Mouse (Mus musculus): ENCODE data around the gene Ccdc88c. TPM values are rescaled to one million over a fixed set of nuclear protein-coding genes. Genes with fewer than 3 reads are reported as not detected.

Ccdc88c gene
- 6.7 and 7.3 TPM in 2 replicates for polyA plus RNA-seq (2015; fragmentation: Nextera tagmentation; extraction: Ambion mirVana)

DNA sequence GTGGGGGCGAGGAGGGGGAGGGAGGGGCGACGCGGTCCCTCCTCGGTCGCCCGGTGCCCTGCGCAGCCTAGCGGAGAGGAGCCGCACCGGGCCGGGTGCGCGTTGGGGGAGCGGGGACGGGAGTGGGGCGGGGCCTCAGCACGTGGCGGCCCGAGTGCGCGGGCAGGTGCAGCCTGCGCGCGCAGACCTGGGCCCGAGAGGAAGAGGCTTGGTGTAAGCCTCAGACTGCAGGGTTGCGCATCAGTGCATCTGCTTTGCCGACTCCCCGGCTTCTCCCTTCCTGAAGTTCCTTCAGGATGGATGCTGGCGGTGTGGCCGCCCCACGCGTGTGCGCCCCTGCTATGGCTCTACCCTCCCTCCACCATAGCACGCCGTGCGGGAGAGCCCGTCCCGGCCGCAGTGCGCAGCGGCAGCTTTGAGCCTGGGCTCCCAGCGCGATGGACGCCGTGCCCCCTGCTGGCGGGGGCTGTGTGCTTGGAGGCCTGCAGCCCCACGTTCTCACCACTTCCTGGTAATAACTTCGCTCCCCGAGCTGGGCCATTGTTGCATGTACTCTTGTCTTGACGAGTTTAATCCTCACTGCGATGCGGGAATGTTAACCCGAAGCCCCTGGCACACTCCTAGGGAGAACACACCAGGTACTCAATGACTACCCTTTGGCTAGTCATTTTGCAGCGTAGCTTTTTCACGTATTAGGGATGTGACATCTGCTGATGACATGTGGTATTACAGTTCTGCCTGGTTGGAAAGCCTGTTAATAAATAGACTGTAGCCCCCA lies at the start of gene Ccdc88c:
Gene Ccdc88c, minus strand, starts transcription at position 103 of the 778 bp plus-strand sequence.
- Histone ChIP-seq H3K4me3 (replicated peaks) (peak within 1 kb of the TSS; percentile 66), H3K27ac (replicated peaks) (peak within 1 kb of the TSS; percentile 77), H3K27me3 (peaks cover 26% of the 10 kb centered on the region), H3K36me3 (no peaks in the 10 kb centered on the region), H3K4me1 (peaks cover 30% of the 10 kb centered on the region), H3K9me3 (replicated peaks) (no peaks in the 10 kb centered on the region), H3K4me2 (replicated peaks) (peak within 1 kb of the TSS; percentile 98), H3K9ac (peak within 1 kb of the TSS; percentile 40)
- peak; percentile 82 for ATAC-seq (ENCODE audit: insufficient number of reproducible peaks, low FRiP score, low TSS enrichment, low read depth)
- WGBS = under 1% methylated on average over 56 of the region's 56 CpGs

DNA sequence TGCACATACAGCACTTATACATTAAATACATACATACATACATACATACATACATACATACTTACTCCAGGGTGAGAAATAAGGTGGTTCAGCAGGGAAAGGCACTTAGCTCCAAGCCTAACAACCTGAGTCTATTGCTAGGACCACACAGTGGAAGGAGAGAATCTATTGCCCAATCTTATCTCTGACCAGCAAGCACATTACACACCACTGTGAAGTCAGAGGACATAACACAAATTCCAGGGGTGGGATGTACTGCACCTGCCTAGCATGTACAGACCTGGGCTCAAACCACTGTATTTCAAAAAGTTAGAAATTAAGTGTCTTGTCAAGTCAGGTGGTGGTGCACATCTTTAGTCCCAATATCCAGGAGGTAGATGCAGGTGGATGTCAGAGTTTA lies 49.1 kb upstream of the Ccdc88c start:
- ATAC-seq (ENCODE audit: insufficient number of reproducible peaks, low FRiP score, low TSS enrichment, low read depth) = no peak
- H3K4me1 ChIP-seq = peaks cover 18% of the 10 kb centered on the region

DNA sequence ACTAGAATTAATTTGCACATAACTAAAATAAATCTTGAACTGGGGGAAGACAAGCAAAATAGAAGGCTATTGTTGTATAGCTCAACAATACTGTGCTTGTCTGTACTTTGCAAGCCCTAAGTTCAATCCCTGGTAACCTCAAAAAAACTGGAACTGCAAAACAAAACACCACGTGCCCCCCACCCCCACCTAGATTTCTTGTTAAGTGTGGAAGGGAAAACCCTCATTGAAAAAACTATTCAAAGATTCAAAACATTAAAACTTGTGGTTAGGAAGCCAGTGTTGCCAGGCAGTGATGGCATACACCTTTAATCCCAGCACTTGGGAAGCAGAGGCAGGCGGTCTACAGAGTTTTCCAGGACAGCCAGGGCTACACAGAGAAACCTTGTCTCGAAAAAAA lies 46.6 kb upstream of the Ccdc88c start:
- H3K9ac ChIP-seq = no peak overlapping the region
- no peak for ATAC-seq (ENCODE audit: insufficient number of reproducible peaks, low FRiP score, low TSS enrichment, low read depth)
- H3K9me3 ChIP-seq (replicated peaks) = no peaks in the 10 kb centered on the region
- H3K4me2 ChIP-seq (replicated peaks) = no peak overlapping the region
- H3K27me3 ChIP-seq = no peaks in the 10 kb centered on the region
- H3K4me1 ChIP-seq = 0 out of 2 replicates have a peak, but pooled peaks cover 3% of the 10 kb centered on the region
- H3K36me3 ChIP-seq = peaks cover 3% of the 10 kb centered on the region; the same call in 1 of the 2 replicates
- H3K27ac ChIP-seq (replicated peaks) = no peak overlapping the region
- H3K4me3 ChIP-seq (replicated peaks) = no peak overlapping the region
- WGBS = 78% methylated on average over 3 of the region's 3 CpGs

More for the DNA sequence above, 49.1 kb upstream of the Ccdc88c start:
- Histone ChIP-seq H3K36me3 (peaks cover 3% of the 10 kb centered on the region; the same call in 1 of the 2 replicates), H3K27ac (replicated peaks) (no peak overlapping the region), H3K27me3 (no peaks in the 10 kb centered on the region), H3K4me3 (replicated peaks) (no peak overlapping the region), H3K9me3 (replicated peaks) (no peaks in the 10 kb centered on the region), H3K9ac (no peak overlapping the region), H3K4me2 (replicated peaks) (no peak overlapping the region)

DNA sequence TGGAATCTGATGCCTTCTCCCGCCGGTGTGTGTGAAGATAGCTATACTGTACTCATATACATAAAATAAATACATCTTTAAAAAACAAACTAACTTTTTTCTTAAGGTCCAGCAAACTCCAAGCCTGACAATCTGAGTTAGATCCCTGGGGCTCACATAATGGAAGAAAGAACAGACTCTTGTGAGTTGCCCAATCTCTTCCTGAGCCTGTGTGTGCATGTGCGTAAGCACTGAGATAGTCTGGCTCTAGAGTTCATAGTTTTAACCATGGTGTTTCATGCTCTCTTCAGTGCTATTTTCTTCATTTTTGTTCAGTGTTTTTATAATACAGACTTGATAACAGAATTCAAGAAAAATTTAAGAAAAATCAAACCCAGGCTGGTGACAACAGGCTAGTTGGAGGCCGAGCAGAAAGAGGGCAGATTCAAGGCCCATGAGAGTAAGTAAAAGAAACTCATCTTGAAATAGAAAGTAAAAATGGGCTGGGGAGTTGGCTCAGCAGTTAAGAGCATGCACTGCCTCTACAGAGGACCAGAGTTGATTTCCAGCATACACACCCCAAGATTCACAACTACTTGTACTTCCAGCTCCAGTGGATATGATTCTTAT lies 46.1 kb upstream of the Ccdc88c start:
- Histone ChIP-seq H3K4me2 (replicated peaks) (no peak overlapping the region), H3K36me3 (peaks cover 3% of the 10 kb centered on the region; the same call in 1 of the 2 replicates)
- WGBS = 88% methylated on average over 4 of the region's 4 CpGs

DNA sequence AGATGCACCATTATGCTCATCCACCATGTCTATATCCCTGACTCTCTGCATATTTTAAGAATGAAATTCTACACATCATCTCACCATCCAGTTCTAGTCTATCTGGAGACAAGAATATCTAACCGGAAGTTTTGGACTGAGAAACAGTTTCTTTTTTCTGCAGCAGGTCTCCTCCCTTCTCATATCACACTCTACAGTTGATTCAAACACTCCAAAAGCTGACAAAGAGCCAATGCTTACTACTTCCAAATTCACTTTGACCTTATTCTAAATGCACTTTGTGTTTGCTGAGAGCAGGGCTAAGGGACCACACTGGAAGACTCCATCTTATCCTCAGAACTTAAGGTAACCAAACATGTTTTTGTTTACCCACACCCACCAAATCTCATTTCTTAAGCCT lies 41.0 kb upstream of the Ccdc88c start:
- Histone ChIP-seq H3K9me3 (replicated peaks) (no peaks in the 10 kb centered on the region), H3K4me3 (replicated peaks) (no peak overlapping the region), H3K9ac (no peak overlapping the region), H3K27ac (replicated peaks) (no peak overlapping the region), H3K36me3 (0 out of 2 replicates have a peak, but pooled peaks cover 10% of the 10 kb centered on the region), H3K4me1 (no peaks in the 10 kb centered on the region), H3K27me3 (no peaks in the 10 kb centered on the region), H3K4me2 (replicated peaks) (no peak overlapping the region)
- WGBS = 79% methylated on average over 1 of the region's 1 CpGs
- ATAC-seq (ENCODE audit: insufficient number of reproducible peaks, low FRiP score, low TSS enrichment, low read depth) = no peak

More for the DNA sequence above, 46.1 kb upstream of the Ccdc88c start:
- Histone ChIP-seq H3K27me3 (no peaks in the 10 kb centered on the region), H3K9me3 (replicated peaks) (no peaks in the 10 kb centered on the region), H3K4me1 (no peaks in the 10 kb centered on the region), H3K9ac (no peak overlapping the region), H3K27ac (replicated peaks) (no peak overlapping the region), H3K4me3 (replicated peaks) (no peak overlapping the region)
- ATAC-seq (ENCODE audit: insufficient number of reproducible peaks, low FRiP score, low TSS enrichment, low read depth) = no peak

DNA sequence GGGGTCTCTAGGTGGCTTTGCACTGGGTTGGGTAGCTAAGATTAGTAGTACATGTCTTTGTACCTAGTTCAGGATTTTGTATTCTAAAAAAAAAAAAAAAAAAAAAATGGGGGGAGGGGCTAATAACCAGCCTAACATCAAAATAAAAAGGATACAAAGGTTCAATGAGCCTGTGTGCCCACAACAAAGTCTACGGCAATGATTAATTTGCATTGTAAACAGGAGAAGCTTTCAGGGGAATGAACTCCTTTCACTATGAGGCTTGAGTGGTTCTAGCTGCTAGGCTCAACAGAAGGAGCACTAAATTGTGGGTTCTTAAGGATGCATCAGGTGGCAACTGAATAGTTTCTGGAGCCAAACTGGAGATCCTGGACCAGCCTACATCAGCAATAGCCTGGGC lies 37.5 kb upstream of the Ccdc88c start:
- no peaks in the 10 kb centered on the region for H3K4me1 ChIP-seq
- no peaks in the 10 kb centered on the region for H3K9me3 ChIP-seq (replicated peaks)
- 100% methylated on average over 1 of the region's 1 CpGs for WGBS
- H3K4me2 ChIP-seq (replicated peaks) = no peak overlapping the region
- H3K9ac ChIP-seq = no peak overlapping the region
- no peaks in the 10 kb centered on the region for H3K27me3 ChIP-seq
- no peak overlapping the region for H3K27ac ChIP-seq (replicated peaks)
- ATAC-seq (ENCODE audit: insufficient number of reproducible peaks, low FRiP score, low TSS enrichment, low read depth) = no peak
- H3K4me3 ChIP-seq (replicated peaks) = no peak overlapping the region
- peaks cover 37% of the 10 kb centered on the region for H3K36me3 ChIP-seq

DNA sequence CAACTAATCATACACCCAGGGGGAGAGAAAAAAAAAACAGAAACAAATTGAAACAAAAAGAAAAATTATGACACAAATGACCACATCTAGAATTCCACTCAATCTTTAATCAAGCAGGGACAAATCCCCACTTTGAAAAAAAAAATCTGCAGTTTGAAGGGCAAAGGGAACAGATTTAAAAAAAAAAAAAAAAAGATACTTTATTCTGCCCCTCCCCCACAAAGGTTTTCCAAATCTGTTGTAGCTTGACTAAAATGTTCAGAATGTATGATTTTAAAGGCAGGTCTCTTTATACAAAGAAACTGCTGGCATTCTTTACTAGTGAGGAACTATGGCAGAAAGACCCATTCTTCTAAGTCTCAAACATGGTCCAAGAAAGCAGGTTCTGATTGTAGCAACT lies 11.1 kb upstream of the Ccdc88c start:
- H3K36me3 ChIP-seq = peaks cover 55% of the 10 kb centered on the region
- H3K9ac ChIP-seq = no peak overlapping the region
- no peak overlapping the region for H3K4me2 ChIP-seq (replicated peaks)
- no peak for ATAC-seq (ENCODE audit: insufficient number of reproducible peaks, low FRiP score, low TSS enrichment, low read depth)
- no peaks in the 10 kb centered on the region for H3K9me3 ChIP-seq (replicated peaks)
- no peak overlapping the region for H3K27ac ChIP-seq (replicated peaks)
- no peaks in the 10 kb centered on the region for H3K4me1 ChIP-seq
- no peak overlapping the region for H3K4me3 ChIP-seq (replicated peaks)
- no peaks in the 10 kb centered on the region for H3K27me3 ChIP-seq

DNA sequence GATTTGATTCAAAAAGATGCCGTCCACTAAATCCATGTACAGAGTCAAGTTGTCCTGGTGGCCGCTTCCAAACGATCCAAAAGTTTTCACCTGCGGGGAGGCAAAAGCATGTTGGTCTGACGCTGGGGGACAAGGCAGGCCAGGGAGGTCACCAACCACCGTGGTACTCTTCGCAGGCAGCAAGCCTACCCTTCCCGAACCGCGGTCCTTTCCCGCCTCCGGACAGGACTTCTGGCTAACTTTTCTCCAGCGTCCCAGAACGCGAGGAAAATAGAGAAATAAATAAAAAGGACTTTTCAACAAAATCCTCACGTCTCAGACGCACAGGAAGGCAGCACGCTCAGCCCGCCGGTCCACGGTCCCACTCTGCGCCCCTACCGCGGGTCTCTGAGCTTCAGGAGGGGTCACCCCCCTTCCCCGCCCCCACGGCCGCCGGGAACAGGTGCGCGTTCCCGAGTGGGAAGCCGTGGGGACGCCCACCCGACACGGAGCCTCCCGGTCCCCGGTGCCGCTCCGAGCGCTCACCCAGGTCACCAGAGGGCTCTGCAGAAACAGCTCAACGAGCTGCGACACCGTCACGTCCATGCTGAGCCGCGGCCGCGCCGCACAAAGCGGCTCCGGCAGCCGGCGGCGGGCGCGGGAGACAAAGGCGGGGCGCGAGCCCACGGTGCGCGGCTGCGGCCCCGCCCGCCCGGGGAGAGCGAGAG lies 456 bp downstream of the Ccdc88c start:
- peak; percentile 0; the same call in 1 of the 2 replicates for ATAC-seq (ENCODE audit: insufficient number of reproducible peaks, low FRiP score, low TSS enrichment, low read depth)
- H3K4me1 ChIP-seq = peaks cover 30% of the 10 kb centered on the region
- H3K9me3 ChIP-seq (replicated peaks) = no peaks in the 10 kb centered on the region
- H3K4me2 ChIP-seq (replicated peaks) = peak overlapping the region; percentile 98
- peak overlapping the region; percentile 40 for H3K9ac ChIP-seq
- no peaks in the 10 kb centered on the region for H3K36me3 ChIP-seq
- H3K27ac ChIP-seq (replicated peaks) = peak overlapping the region; percentile 77
- H3K4me3 ChIP-seq (replicated peaks) = peak overlapping the region; percentile 66
- H3K27me3 ChIP-seq = peaks cover 26% of the 10 kb centered on the region
- under 1% methylated on average over 67 of the region's 67 CpGs for WGBS

DNA sequence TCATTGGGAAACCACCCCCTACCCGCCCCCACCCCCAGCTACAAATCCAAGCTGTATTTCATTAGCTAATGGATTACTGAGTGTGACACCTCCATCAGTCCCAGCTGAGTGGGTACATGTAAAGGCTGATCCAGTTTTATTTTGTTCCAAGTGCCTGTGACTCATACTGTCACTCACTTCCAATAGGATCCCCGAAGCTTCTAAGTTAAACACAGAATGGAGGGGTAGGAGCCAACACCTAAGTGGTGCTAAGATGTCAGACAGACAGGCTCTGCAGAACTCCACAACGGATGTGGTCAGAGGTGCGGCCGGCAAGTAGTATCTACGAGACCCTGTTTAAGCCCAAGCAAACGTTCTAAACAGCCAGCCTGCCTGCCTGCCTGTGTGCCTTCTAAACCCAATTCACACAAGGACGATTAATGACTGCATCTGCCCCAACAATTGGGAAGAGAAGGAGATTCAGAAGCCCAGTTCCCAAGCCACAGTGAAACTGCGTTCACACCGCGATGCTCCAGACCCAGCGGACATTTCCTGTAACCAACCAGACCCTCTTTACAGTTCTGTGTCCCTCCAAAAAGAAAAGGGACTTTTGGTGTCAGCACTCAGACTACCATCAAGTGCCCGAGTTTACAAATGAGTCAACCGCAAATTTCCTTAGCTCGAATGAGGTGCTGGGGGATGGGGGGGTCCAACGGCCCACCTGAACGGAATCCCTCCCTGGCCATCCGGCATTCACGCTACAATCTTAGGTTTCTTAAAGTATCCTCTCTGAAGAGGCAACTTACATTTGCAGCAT lies 1.2 kb downstream of the Ccdc88c start:
- H3K36me3 ChIP-seq = no peaks in the 10 kb centered on the region
- peak overlapping the region; percentile 66 for H3K4me3 ChIP-seq (replicated peaks)
- no peak overlapping the region; the same call in 1 of the 2 replicates for H3K27ac ChIP-seq (replicated peaks)
- peak overlapping the region; percentile 98 for H3K4me2 ChIP-seq (replicated peaks)
- H3K27me3 ChIP-seq = peaks cover 26% of the 10 kb centered on the region
- no peak for ATAC-seq (ENCODE audit: insufficient number of reproducible peaks, low FRiP score, low TSS enrichment, low read depth)
- H3K9me3 ChIP-seq (replicated peaks) = no peaks in the 10 kb centered on the region
- peaks cover 30% of the 10 kb centered on the region for H3K4me1 ChIP-seq
- WGBS = 2% methylated on average over 19 of the region's 19 CpGs
- H3K9ac ChIP-seq = peak overlapping the region; percentile 40; the same call in 1 of the 2 replicates

DNA sequence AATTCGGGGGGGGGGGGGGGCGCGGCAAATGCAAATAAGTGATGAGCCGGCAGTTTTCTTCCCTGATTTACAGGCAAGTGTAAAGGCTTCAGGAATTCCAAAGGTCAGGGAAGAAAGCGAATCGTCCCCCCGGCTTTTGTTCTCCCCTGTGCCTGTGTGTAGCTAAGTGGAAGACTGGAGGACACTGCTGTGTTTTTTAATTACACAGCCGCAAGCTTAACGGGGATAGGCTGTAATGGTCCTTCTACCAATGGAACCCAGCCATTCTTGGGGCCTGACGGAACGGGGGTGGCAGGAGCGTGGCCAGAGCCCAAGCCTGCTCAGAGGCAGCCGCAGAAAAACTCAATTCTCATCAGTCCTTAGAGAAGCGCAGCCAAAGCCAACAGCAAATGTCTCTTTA lies 1.9 kb downstream of the Ccdc88c start:
- Histone ChIP-seq H3K4me1 (peaks cover 30% of the 10 kb centered on the region), H3K27ac (replicated peaks) (no peak overlapping the region), H3K36me3 (no peaks in the 10 kb centered on the region), H3K4me3 (replicated peaks) (peak overlapping the region; percentile 66), H3K9ac (no peak overlapping the region), H3K9me3 (replicated peaks) (no peaks in the 10 kb centered on the region), H3K4me2 (replicated peaks) (peak overlapping the region; percentile 98), H3K27me3 (peaks cover 26% of the 10 kb centered on the region)
- no peak for ATAC-seq (ENCODE audit: insufficient number of reproducible peaks, low FRiP score, low TSS enrichment, low read depth)
- 9% methylated on average over 12 of the region's 14 CpGs for WGBS
